In genomic region chr7:90947073-90947472, GRCm38 (mm10) we compare ENCODE assay signal across 18 mouse cellular contexts.
"Had no signal": no experiment of that assay in that cellular context is flagged by ENCODE, and none has a peak within 500 bp of the region (broad histone marks: within the 10 kb centered on the region; RNA-seq: fewer than 3 reads in every experiment).

No protein-coding gene starts in this region.

- ATAC-seq: forebrain, postnatal 0 days; hindbrain, postnatal 0 days; intestine, embryonic 16.5 days; liver, embryonic 12.5 days had no signal

- DNase-seq: forebrain, postnatal 0 days; gastrocnemius, adult 2 months; gastrocnemius, postnatal 14 days; gastrocnemius, postnatal 36 days; heart, adult 11 months; heart, adult 2 months; heart, postnatal 14 days; heart, postnatal 36 days; kidney, adult 11 months; kidney, adult 2 months; kidney, adult 9 months; kidney, postnatal 14 days; kidney, postnatal 36 days; layer of hippocampus, postnatal 36 days; left cerebral cortex, postnatal 4 days had no signal
